Mouse (Mus musculus) heart, postnatal 0 days (tissue): ENCODE data around the gene Sec24c.

Experiments
- CTCF ChIP-seq: IDR thresholded peaks from 2 replicates; pipeline ENCODE4 v1.5.1; 2016; ENCODE audit warnings: antibody characterized with exemption, control low read depth, low read depth
- EP300 ChIP-seq: IDR thresholded peaks from 2 replicates; pipeline ENCODE4 v1.6.1; 2016; ENCODE audit warnings: antibody characterized with exemption, low read depth

DNA sequence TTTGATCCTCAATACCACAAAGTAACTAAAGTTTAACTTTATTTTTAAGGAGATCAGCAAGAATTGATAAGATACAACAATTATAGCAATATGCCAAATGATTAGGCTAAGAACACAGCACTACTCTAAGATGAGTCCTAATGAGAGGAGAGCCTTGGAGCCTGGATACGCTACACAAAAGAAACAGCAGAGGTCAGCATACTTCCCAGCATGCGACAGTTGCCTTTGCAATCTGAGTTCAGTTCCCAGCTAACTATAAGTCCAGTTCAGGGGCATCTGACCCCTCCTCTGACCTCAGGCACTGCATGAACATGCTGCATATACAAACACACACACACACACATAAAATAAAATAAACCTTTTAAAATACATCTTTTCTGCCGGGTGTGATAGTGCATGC, 28.6 kb upstream of the Sec24c start:
- peak; percentile 37 for TF ChIP-seq CTCF
- TF ChIP-seq EP300: no peak
